Mouse (Mus musculus): ENCODE measurements around the gene Usp1. TPM values are rescaled to one million over a fixed set of nuclear protein-coding genes. Genes with fewer than 3 reads are reported as not detected.
A peak's percentile ranks its signal among the peaks of the same experiment; 100 is the strongest.

Gene Usp1
- 71.1 and 102 TPM in 2 replicates for polyA plus RNA-seq (2016; fragmentation: Nextera tagmentation; extraction: Ambion mirVana)

GRCm38 (mm10) chr4:98923568-98924070 is at the start of gene Usp1:
TSS of gene Usp1 (plus strand) at chr4:98923810.
- Histone ChIP-seq H3K27me3 (ENCODE audit: insufficient read depth, poor library complexity, severe bottlenecking) (no peaks in the 10 kb centered on the region), H3K27ac (peak within 1 kb of the TSS; percentile 99), H3K9me3 (no peaks in the 10 kb centered on the region), H3K4me3 (peak within 1 kb of the TSS; percentile 99), H3K36me3 (peaks cover 11% of the 10 kb centered on the region), H3K4me1 (replicated peaks) (peaks cover 24% of the 10 kb centered on the region)
- DNase-seq (ENCODE audit: low spot score), result peak; percentile 87
- WGBS, result under 1% methylated on average over 67 of the region's 67 CpGs

DNA sequence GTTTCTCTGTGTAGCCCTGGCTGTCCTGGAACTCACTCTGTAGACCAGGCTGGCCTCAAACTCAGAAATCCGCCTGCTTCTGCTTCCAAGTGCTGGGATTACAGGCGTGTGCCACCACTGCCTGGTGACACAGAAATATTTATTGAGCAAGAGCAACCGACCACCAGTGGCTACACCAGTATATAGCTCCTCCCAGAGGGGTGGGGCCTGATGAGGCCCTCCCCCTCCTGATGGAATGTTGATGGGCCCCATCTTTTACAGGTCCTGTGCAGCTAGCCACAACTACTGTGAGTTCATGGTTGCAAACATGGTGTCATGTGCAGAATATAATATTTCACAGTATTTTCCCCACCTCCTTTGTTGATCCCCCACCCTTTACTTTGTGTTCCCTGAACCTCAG is 40.9 kb upstream of the Usp1 start:
- Histone ChIP-seq H3K27ac (no peak overlapping the region), H3K36me3 (no peaks in the 10 kb centered on the region), H3K4me3 (no peak overlapping the region), H3K27me3 (ENCODE audit: insufficient read depth, poor library complexity, severe bottlenecking) (no peaks in the 10 kb centered on the region), H3K4me1 (replicated peaks) (no peaks in the 10 kb centered on the region), H3K9me3 (no peaks in the 10 kb centered on the region)
- WGBS, result 71% methylated on average over 3 of the region's 3 CpGs
- DNase-seq (ENCODE audit: low spot score), result no peak

DNA sequence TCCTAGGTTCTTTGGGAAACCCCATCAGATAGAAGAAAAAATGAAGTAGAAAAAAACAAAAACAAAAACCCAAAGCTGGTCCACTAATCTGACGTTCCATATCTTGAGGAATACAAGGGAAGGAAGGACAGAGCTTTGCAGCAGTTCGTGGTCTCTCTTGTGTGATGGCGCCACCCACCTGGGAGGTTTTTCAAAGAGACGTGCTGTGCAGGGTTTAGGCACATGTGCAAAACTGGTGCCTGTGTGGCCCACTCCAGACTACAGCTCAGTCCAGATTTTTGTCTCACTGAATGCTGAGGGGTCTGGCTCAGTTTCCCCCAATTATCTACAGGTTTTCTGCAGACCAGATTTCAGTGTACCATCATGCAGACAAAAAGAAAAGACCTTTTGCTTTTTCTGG is 37.2 kb upstream of the Usp1 start:
- no peaks in the 10 kb centered on the region for H3K36me3 ChIP-seq
- WGBS, result 78% methylated on average over 4 of the region's 4 CpGs
- H3K27me3 ChIP-seq (ENCODE audit: insufficient read depth, poor library complexity, severe bottlenecking), result no peaks in the 10 kb centered on the region
- H3K9me3 ChIP-seq, result no peaks in the 10 kb centered on the region
- no peaks in the 10 kb centered on the region for H3K4me1 ChIP-seq (replicated peaks)
- no peak for DNase-seq (ENCODE audit: low spot score)
- H3K4me3 ChIP-seq, result no peak overlapping the region
- H3K27ac ChIP-seq, result no peak overlapping the region

DNA sequence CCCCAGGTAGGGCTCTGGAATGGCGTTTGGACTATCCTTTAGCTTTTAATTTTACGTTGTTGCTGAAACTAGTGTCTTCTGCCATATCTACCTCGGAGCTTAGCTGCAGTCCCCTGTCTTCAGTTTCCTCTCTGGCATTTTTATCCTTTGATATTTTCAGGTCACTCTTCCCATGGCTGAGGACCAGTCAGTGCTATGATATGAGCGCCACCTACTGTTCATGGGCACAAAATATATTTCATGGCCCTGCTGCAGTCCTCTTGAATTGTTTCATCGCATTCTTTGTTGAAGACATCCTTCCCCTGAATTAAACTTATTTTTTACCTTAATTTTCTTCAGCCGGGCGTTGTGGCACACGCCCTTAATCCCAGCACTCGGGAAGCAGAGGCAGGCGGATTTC is 36.5 kb upstream of the Usp1 start:
- no peaks in the 10 kb centered on the region for H3K4me1 ChIP-seq (replicated peaks)
- no peak overlapping the region for H3K27ac ChIP-seq
- 24% methylated on average over 10 of the region's 10 CpGs for WGBS
- no peaks in the 10 kb centered on the region for H3K36me3 ChIP-seq
- H3K4me3 ChIP-seq, result no peak overlapping the region
- H3K27me3 ChIP-seq (ENCODE audit: insufficient read depth, poor library complexity, severe bottlenecking), result no peaks in the 10 kb centered on the region
- DNase-seq (ENCODE audit: low spot score), result peak; percentile 64
- H3K9me3 ChIP-seq, result no peaks in the 10 kb centered on the region

DNA sequence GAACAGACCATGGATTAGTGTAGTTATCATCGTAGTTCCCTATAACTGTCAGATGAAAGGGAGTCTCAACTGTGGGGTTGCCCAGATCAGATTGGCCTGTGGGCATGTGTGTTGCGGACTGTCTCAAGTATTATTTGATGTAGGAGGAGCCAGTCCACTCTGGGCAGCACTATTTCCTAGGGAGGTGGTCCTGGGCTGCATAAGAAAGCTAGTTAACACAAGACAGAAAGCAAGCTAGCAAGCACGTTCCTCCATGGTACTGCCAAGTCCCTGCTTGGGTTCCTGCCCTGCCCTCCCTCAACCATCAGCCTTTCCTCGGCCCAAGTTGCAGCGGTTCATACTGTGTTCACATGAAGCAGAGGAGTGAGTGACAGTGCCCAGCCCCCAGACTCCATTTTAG is 13.4 kb upstream of the Usp1 start:
- no peaks in the 10 kb centered on the region for H3K4me1 ChIP-seq (replicated peaks)
- no peaks in the 10 kb centered on the region for H3K27me3 ChIP-seq (ENCODE audit: insufficient read depth, poor library complexity, severe bottlenecking)
- WGBS, result 90% methylated on average over 5 of the region's 5 CpGs
- H3K9me3 ChIP-seq, result no peaks in the 10 kb centered on the region
- no peak overlapping the region for H3K27ac ChIP-seq
- H3K4me3 ChIP-seq, result no peak overlapping the region
- no peaks in the 10 kb centered on the region for H3K36me3 ChIP-seq
- DNase-seq (ENCODE audit: low spot score), result no peak

- Histone ChIP-seq H3K9me3 (no peaks in the 10 kb centered on the region), H3K4me1 (replicated peaks) (peaks cover 7% of the 10 kb centered on the region), H3K4me3 (no peak overlapping the region), H3K36me3 (no peaks in the 10 kb centered on the region), H3K27ac (no peak overlapping the region), H3K27me3 (ENCODE audit: insufficient read depth, poor library complexity, severe bottlenecking) (no peaks in the 10 kb centered on the region)
- WGBS, result 91% methylated on average over 2 of the region's 2 CpGs
- no peak for DNase-seq (ENCODE audit: low spot score)
Observed at GRCm38 (mm10) chr4:98917724-98918123, 5.9 kb upstream of the Usp1 start.

GRCm38 (mm10) chr4:98918204-98918603 is 5.4 kb upstream of the Usp1 start:
- DNase-seq (ENCODE audit: low spot score), result no peak
- Histone ChIP-seq H3K4me1 (replicated peaks) (peaks cover 7% of the 10 kb centered on the region), H3K9me3 (no peaks in the 10 kb centered on the region), H3K27me3 (ENCODE audit: insufficient read depth, poor library complexity, severe bottlenecking) (no peaks in the 10 kb centered on the region), H3K4me3 (no peak overlapping the region), H3K27ac (no peak overlapping the region), H3K36me3 (no peaks in the 10 kb centered on the region)
- 88% methylated on average over 1 of the region's 1 CpGs for WGBS

DNA sequence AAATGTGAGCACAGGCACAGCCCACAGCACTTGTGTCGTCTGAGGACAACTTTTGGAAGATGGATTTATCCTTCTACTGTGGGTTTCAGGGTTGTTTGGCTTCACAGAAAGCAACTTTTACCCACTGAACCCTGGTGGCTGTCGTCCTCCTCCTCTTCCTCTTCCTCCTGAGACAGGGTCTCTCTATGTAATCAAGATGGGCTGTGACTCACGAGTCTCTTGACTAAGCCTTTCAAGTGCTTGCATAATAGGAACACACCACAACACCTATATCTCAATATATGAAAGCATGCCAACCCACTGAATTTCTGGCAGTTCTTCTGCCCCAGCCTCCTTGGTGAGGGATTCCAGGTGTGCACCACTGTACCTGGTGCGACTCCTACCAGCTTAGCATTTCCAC is 2.7 kb upstream of the Usp1 start:
- WGBS, result 90% methylated on average over 4 of the region's 4 CpGs
- no peaks in the 10 kb centered on the region for H3K9me3 ChIP-seq
- no peak for DNase-seq (ENCODE audit: low spot score)
- H3K36me3 ChIP-seq, result no peaks in the 10 kb centered on the region
- H3K27me3 ChIP-seq (ENCODE audit: insufficient read depth, poor library complexity, severe bottlenecking), result no peaks in the 10 kb centered on the region
- no peak overlapping the region for H3K4me3 ChIP-seq
- no peak overlapping the region for H3K27ac ChIP-seq
- peaks cover 21% of the 10 kb centered on the region for H3K4me1 ChIP-seq (replicated peaks)

- no peaks in the 10 kb centered on the region for H3K27me3 ChIP-seq (ENCODE audit: insufficient read depth, poor library complexity, severe bottlenecking)
- no peaks in the 10 kb centered on the region for H3K9me3 ChIP-seq
- peak overlapping the region; percentile 99 for H3K27ac ChIP-seq
- peak; percentile 11 for DNase-seq (ENCODE audit: low spot score)
- peak overlapping the region; percentile 99 for H3K4me3 ChIP-seq
- WGBS, result 18% methylated on average over 18 of the region's 18 CpGs
- peaks cover 24% of the 10 kb centered on the region for H3K4me1 ChIP-seq (replicated peaks)
- H3K36me3 ChIP-seq, result peaks cover 4% of the 10 kb centered on the region
Observed at GRCm38 (mm10) chr4:98922061-98922642, 1.5 kb upstream of the Usp1 start.

GRCm38 (mm10) chr4:98922643-98923567 is 705 bp upstream of the Usp1 start:
- WGBS, result under 1% methylated on average over 53 of the region's 53 CpGs
- DNase-seq (ENCODE audit: low spot score), result peak; percentile 98
- H3K36me3 ChIP-seq, result peaks cover 4% of the 10 kb centered on the region
- peak overlapping the region; percentile 99 for H3K4me3 ChIP-seq
- H3K27me3 ChIP-seq (ENCODE audit: insufficient read depth, poor library complexity, severe bottlenecking), result no peaks in the 10 kb centered on the region
- H3K4me1 ChIP-seq (replicated peaks), result peaks cover 24% of the 10 kb centered on the region
- peak overlapping the region; percentile 99 for H3K27ac ChIP-seq
- no peaks in the 10 kb centered on the region for H3K9me3 ChIP-seq

- under 1% methylated on average over 66 of the region's 66 CpGs for WGBS
- Histone ChIP-seq H3K4me1 (replicated peaks) (peaks cover 24% of the 10 kb centered on the region), H3K9me3 (no peaks in the 10 kb centered on the region), H3K36me3 (peaks cover 17% of the 10 kb centered on the region), H3K27ac (peak overlapping the region; percentile 99), H3K4me3 (peak overlapping the region; percentile 99), H3K27me3 (ENCODE audit: insufficient read depth, poor library complexity, severe bottlenecking) (no peaks in the 10 kb centered on the region)
- peak; percentile 27 for DNase-seq (ENCODE audit: low spot score)
Observed at GRCm38 (mm10) chr4:98924071-98924905, 678 bp downstream of the Usp1 start.

DNA sequence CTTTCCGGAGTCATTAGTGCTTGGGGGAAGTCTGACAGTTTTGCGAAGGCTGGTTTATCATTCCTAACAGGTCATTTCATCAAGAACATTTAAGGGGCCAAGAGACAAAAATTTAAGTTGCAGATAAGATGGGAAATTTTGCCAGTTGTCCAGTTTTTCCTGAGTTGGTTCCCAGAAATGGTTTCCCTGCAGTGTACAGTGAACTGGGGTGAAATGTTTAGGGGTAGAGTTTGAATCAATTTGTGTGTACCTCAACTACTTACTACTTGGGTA is 1.2 kb downstream of the Usp1 start:
- DNase-seq (ENCODE audit: low spot score), result no peak
- Histone ChIP-seq H3K4me3 (peak overlapping the region; percentile 99), H3K9me3 (no peaks in the 10 kb centered on the region), H3K27ac (peak overlapping the region; percentile 99), H3K36me3 (peaks cover 23% of the 10 kb centered on the region), H3K27me3 (ENCODE audit: insufficient read depth, poor library complexity, severe bottlenecking) (no peaks in the 10 kb centered on the region), H3K4me1 (replicated peaks) (peaks cover 24% of the 10 kb centered on the region)
- WGBS, result 1% methylated on average over 2 of the region's 2 CpGs

Data from hindbrain, embryonic 10.5 days (tissue).